Mouse (Mus musculus): Measurements from ENCODE around the gene Sstr3.
A peak's percentile ranks its signal among the peaks of the same experiment; 100 is the strongest.

Gene Sstr3

DNA sequence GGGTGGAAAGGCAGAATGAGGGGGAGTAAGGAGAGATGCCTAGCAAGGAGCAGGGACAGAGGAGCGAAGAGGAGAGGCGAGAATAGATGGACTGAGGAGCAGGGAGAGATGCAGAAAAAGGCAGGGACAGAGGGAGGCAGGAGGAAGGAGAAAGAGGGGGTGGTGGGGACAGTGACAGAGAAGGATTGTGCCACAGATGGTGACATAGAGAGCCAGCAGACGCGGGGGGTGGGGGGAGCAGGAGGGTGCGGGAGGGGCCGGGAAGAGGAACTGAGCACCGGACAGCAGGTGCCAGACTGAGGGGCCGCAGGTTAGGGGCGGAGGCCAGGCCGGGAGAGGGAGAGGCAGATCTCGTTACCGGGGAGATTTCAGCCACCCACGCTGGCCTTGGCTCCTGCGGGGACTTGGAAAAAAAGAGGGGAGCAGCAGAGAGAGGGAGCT is at the start of gene Sstr3:
Sstr3 (minus strand) TSS at position 125 of the 441 bp plus-strand sequence.
- DNase-seq, result no peak

DNA sequence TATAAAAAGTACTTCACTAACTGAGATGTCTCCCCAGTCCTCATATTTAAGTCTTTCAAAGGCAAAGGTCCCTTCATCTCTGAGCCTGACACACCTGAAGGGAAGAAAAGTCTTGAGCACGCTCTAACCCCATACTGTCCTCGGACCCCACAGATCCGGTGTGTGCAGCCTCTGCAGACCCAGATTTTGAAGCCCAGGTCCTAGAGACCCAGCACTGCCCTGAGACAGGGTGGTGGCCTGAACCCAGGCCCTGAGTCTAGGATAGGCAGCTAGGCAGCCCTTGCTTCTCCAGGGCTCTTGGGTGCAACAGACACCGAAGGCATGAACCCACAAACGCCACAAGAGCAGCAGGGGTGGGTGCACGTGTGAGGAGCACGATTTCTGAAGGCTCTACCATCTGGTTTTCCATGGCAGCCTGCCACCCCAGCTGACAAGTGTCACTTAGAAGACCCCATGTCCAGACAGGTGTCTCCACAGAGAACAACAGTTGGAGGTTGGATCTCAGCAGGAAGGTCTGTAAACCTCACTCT is 49.5 kb upstream of the Sstr3 start:
- no peak for DNase-seq

- DNase-seq, result no peak
These were observed 48.0 kb upstream of the Sstr3 start for GRCm38 (mm10) chr15:78592452-78592968.

DNA sequence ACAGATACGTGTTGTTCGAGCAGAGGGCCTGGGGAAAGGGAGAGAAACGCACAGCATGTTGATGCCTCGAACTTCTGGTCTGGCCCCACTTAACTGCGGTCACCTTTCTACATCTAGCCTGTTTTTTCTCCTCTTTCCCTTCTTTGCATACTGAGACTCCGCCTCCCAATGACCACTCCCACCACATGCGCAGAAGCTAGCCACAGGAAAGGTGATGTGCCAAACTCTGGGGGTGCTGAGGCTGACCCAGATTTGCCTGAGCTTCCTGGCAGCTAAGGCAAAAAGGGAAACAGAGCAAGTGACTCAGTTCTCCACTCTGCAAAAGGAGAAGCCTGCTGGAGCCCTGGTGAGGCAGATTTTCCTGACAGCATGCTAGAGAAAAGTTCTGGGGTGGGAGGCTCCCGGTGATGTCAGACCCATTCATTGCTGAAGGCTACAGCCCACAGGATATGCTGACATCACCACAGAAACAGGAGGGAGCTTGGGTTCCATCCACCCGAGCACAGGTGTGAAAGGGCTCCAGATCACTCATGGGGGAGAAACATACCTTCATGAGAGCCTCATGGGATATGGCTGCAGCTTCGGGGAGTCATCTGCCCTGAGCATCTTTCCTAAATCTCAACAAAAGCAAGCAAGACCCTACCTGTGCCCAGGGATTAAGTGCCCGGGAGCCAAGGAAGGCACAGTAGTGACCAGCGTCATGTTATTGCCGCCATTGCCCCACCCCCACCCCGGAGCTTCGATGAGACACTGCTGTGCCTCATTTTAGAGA is 47.4 kb upstream of the Sstr3 start:
- peak; percentile 41 to 70 for DNase-seq

DNA sequence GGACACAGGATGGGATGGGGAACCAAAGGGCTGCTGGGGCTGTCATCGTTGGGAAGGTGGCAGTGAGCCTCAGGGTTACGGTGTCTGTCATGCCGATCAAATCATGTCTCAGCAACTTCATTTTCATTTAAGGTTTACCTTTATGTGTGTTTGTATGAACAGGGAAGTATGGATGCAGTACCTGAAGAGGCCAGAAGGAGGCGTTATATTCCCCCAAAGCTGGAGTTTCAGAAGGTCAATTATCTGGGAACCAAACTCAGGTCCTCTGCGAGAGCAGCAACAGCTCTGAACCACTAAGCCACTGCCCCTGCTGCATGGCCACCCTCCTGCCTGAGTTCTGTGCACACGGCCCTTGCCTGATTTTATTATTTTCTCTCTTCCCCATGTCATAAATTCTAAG is 46.3 kb upstream of the Sstr3 start:
- DNase-seq, result no peak

- no peak for DNase-seq
These were observed 45.5 kb upstream of the Sstr3 start for GRCm38 (mm10) chr15:78589936-78590335.

DNA sequence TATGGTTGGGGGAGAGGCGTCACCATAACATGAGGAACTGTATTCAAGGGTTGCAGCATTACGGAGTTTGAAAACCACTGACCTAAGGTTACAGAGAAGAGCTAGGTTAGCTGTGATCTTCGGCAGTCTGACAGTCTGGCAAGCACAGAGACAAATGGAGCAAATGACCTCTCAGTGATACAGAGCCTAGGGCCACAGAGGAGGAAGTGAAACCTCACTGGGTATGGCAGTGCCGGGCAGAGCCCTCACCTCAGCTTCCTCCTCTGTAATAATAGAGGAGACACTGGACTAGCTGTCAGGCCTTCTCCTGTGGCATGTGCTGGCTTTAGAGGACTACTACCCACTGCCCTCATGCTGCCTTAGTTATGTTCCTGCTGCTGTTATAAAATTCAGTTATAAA is 44.4 kb upstream of the Sstr3 start:
- peak; percentile 52 to 63 for DNase-seq

DNA sequence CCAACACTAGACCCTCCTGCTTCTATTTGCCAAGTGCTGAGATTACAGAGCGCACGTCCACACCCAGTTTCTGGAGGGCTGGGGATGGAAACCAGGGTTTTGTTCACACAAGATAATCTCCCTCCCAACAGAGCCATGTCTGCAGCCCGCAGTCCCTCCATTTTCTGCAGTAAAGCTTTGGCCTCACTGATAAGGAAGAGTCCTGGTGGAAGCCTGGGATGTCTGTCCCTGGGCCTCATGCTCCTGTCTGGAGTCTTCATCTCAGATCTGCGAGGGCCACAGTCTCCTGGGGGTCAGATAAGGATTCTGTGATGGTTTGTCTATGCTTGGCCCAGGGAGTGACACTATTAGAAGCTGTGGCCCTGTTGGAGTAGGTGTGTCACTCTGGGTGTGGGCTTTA is 43.6 kb upstream of the Sstr3 start:
- DNase-seq, result no peak

GRCm38 (mm10) chr15:78587050-78587994 is 42.8 kb upstream of the Sstr3 start:
- peak; percentile 74 to 79 for DNase-seq

GRCm38 (mm10) chr15:78585404-78585803 is 40.9 kb upstream of the Sstr3 start:
- DNase-seq, result no peak

DNA sequence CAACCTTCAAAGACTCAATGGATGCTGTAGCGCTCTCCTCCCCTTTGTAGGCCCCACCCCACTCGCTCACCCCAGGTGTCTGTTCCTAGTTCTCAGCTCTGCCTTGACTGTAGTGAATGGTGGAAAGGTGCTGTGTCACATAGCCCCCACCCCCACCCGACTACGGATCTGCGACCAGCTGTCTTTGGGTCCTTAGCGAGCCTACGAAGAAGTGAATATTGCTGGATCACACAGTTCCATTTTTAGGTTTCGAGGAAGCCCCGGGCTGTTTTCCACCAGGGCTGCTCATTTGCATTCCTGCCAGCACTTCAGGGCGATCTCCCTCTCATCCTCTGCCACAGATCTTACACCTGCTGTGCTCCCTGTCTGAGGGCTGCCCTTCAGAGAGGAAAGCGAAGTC is 38.9 kb upstream of the Sstr3 start:
- DNase-seq, result no peak

DNA sequence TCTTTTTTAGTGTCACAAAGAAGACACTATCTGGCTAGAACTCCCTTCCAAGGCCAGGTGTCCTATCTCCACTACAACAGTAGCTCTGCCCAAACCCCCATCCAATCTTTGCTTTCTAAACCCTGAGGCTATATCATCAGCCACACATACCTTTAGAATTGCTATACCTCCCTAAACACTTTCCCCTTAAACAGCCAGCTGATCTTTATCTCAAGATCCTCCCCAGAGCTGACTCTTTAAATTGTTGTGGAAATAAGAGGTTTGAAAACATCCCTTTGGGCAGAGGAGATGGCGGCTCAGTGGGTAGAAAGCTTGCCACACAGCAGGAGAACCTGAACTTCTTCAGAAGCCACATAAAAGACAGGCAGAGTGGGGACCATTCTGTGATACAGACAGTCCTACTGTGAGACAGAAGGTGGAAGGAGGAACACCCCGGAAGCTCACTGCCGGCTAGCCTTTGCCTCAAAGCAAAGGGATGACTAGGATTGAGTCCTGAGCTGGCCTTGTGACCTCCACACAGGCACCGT is 31.9 kb upstream of the Sstr3 start:
- no peak for DNase-seq

- peak; percentile 63 to 65 for DNase-seq
These were observed 28.3 kb upstream of the Sstr3 start, which contains the start of gene Rac2 for GRCm38 (mm10) chr15:78572658-78573397. TSS of gene Rac2 (minus strand) at chr15:78572783.

- DNase-seq, result no peak
These were observed 27.8 kb upstream of the Sstr3 start for GRCm38 (mm10) chr15:78572270-78572600.

DNA sequence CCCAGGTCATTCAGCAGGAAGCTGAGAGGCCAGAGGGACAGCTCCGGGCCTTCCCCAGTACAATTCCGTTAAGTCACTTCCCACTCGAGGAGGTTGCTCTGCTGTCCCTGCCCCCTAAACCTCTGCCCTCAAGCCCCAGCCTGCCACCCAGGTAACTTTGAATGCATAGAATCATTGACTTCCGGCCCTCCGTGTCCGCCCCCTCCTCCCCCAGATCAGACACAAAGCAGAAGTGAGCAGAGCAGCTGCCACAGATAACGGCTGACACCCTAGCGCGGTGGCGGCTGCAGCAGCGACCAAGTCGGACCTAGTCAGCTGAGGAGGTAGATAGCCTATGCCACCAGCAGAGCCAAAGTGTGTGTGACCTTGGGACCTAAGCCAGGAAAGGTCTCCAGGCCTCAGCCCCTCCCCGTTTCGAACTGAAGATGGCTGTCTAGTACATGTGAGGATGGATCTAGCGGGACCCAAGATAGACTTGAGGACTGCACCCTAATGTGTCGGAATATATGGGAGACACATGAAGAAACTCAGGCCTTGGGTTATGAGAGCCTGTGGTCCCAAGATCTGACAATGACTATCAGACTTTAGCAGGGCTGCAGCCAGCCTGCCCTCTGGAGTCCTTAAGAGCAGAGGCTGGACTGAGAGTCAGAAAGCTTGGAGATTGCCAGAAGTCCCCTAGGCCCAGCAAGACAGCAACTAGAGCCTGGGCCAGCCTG is 27.2 kb upstream of the Sstr3 start:
- peak; percentile 39 to 57 for DNase-seq

DNA sequence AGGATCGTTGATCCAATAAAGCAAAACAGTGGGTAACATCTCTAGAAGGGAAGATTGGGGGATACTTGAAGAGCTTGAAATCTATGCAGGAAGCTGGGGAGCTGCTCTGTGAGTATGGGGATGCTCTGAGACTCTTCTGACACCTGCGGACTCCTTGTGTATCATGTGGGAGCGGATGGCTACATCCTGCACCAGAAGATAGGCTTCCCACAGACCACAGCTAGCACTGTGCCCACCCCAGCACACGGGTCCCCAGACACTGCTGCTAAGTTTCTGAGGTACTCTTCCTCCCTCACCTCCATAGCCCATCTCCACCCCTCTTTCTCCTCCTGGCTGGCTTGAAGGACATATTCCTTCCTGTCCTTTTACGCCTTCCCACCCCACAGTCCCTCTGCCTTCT is 25.7 kb upstream of the Sstr3 start:
- no peak for DNase-seq

DNA sequence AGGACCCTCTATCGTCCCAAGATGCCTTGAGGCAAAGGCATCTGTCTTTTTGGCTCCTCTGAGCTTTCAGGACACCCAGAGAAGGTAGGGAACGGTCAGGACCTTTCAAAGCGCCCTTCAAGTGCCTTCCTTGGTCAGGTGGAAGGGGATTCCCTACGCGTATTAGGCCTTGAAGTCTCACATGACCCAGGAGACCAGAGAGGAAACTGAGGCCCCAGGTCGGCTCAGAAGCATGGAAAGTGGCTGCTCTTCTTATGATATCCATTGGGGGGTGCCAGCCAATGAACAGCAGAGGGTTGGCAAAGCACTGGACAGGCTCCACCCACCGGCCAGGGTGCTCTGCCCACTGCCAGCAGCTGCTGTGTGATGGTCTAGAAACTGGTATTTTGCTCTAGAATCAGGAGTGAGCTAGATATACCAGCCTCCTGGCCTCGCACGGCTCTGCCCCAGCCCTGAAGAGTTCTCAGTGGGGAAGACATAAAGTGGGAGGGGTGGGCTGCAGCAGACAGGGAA is 23.2 kb upstream of the Sstr3 start:
- no peak for DNase-seq

DNA sequence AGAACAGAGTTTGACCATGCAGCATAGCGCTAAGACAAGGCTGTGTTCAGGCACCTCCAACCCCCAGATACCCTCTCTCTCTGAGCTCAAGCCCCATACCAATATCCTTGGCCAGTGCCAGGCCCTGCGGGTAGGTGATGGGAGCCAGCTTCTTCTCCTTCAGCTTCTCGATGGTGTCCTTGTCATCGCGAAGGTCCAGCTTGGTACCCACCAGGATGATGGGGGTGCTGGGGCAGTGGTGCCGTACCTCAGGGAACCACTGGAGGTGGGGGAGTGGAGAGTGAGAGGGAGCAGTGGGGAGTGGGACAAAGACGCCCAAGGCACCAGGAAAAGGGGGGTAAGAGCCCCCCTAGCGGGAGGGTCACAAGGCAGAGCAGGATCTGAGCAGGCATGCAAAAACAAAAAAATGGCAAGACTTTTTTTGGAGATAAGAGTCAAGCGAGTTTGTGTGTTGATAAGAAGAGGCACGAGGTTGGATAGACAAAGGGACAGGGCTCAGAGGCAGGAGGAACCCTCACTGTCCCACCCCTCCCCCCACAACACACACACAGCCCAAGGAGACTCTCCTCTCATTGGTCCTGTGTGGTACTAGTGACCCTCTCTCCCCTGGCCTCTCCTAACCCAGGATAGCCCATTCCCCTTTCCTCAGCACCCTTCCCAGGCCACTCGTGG is 20.4 kb upstream of the Sstr3 start:
- no peak for DNase-seq

DNA sequence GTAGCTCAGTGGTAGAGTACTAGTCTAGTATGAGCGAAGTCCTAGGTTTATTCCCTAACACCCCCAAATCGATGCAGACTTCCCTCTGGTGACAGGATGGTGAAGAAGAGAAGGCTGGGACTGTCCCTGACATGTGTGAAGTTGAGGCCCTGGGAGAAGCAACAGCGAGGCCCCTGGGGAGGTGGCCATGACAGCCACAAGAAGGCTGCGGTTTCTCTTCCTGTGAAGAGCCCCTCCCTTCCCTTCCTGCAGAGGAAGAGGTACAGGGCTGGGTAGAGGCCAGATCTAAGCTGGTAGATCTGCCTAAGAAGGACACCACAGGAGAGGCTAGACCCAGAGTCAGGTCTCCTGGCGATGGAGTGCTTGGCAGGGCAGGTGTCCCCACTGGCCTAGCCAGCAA is 19.5 kb upstream of the Sstr3 start:
- DNase-seq, result no peak

DNA sequence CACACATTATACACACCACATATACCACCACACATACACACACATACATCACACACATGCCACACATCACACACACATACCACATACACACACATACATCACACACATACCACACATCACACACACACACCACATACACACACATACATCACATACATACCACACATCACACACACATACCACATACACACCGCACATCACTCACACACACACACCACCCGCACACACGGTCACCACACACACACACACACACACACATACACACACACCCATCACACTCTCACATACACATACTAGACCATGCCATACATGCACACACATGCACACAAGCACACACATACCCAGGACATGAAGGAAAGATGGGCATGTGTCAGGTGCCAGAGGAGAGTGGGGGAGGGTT is 18.9 kb upstream of the Sstr3 start:
- no peak for DNase-seq
